In the genomic region with DNA sequence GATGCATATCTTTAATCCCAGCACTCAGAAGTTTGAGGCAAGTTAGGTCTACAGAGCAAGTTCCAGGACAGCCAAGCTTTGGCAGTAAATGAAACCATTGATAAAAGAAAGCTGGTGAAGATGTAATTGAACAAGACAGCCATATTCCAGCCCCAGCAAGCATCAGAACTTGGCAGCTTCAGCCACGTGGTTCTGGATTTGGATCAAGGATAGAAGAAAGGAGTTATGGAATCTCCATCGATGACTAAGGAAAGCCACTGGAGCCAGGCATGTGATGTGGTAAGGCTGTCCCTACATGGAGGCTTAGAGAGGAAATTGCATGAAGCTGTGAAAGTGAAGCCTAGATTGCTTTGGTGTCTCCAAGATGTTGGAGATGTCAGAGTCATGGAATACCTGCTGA, we compare ENCODE assay signal across 31 mouse cellular contexts. TPM values are rescaled to one million over a fixed set of nuclear protein-coding genes. Genes with fewer than 3 reads are reported as not detected.
DNase-seq lines count a peak whose midpoint lies in the region; ATAC-seq and TF ChIP-seq lines count a peak whose summit lies in the region.
"Had no signal": no experiment of that assay in that cellular context is flagged by ENCODE, and none has a peak within 500 bp of the region (broad histone marks: within the 10 kb centered on the region; RNA-seq: fewer than 3 reads in every experiment).

No protein-coding gene starts in this region.

- no peak overlapping the region for H3ac ChIP-seq in myocyte (ENCODE audit: control insufficient read depth, insufficient read length)

- H3K4me2 ChIP-seq in myocyte (ENCODE audit: low read depth): no peak overlapping the region
- H3K4me2 ChIP-seq: embryonic facial prominence, embryonic 13.5 days; embryonic facial prominence, embryonic 15.5 days; forebrain, embryonic 13.5 days; forebrain, embryonic 15.5 days had no signal

- peak; percentile 33 for DNase-seq in 3134 (ENCODE audit: extremely low read depth, insufficient read length, low spot score)
- DNase-seq in 3T3-L1 (ENCODE audit: low read depth, low spot score): peak; percentile 55
- peak; percentile 64 for DNase-seq in NIH3T3 (ENCODE audit: low read depth)
- DNase-seq in natural killer cell, adult 2 months (ENCODE audit: low spot score in 2 of 2): no peak
- no peak for DNase-seq in thymus, postnatal 0 days (ENCODE audit: low spot score)
- DNase-seq: adrenal gland, adult 2 months; adrenal gland, postnatal 10 days; adrenal gland, postnatal 25 days; cerebellum, adult 11 months; cerebellum, adult 18-20 months; cerebellum, adult 8-10 months; cerebellum, adult 9-11 months; cerebellum, postnatal 14 days; cerebellum, postnatal 36 days; embryo, embryonic 11 days; forebrain, postnatal 0 days had no signal

- no peak overlapping the region for H3K4me3 ChIP-seq in myocyte
- H3K4me3 ChIP-seq: embryonic facial prominence, embryonic 13.5 days; embryonic facial prominence, embryonic 15.5 days; erythroblast, embryonic 14.5 days; forebrain, embryonic 13.5 days; forebrain, embryonic 15.5 days had no signal

- H3K79me2 ChIP-seq in myocyte (ENCODE audit: control insufficient read depth, insufficient read depth): no peaks in the 10 kb centered on the region

- TF ChIP-seq POLR2A in myocyte (IDR thresholded peaks at IDR 0.05; ENCODE audit: insufficient read length, low read depth): no peak

- H3K27me3 ChIP-seq in myocyte (ENCODE audit: control insufficient read depth, insufficient read depth, insufficient read length): no peaks in the 10 kb centered on the region
- H3K27me3 ChIP-seq: embryonic facial prominence, embryonic 13.5 days; embryonic facial prominence, embryonic 15.5 days; forebrain, embryonic 13.5 days; forebrain, embryonic 15.5 days had no signal

- H3K36me3 ChIP-seq in myocyte (ENCODE audit: control insufficient read depth, insufficient read depth): no peaks in the 10 kb centered on the region
- H3K36me3 ChIP-seq: embryonic facial prominence, embryonic 13.5 days; embryonic facial prominence, embryonic 15.5 days; forebrain, embryonic 15.5 days had no signal

- no peak for ATAC-seq in granulocyte monocyte progenitor cell, adult 5-6 weeks (replicated peaks; ENCODE audit: poor library complexity, severe bottlenecking)
- ATAC-seq: forebrain, embryonic 13.5 days; forebrain, embryonic 15.5 days; forebrain, postnatal 0 days had no signal

TF ChIP-seq in myocyte, 11 proteins besides CTCF, POLR2A, EP300 and RAD21:
- TF ChIP-seq MAX (IDR thresholded peaks at IDR 0.05; ENCODE audit: low read depth): no peak
- no peak for TF ChIP-seq MYOD1 (IDR thresholded peaks at IDR 0.05; ENCODE audit: control insufficient read depth in 1 of 3, insufficient read length in 2 of 3, low read depth in 2 of 3)
- peak; percentile 24 for TF ChIP-seq USF1 (IDR thresholded peaks at IDR 0.05; ENCODE audit: low read depth)
TF ChIP-seq in myocyte: peak in this region for 1.

RNA-seq across cellular contexts. Expression of a gene that starts 35.7 kb away (rescaled TPM):
- polyA plus RNA-seq in myocyte (2012; fragmentation: generic; extraction: Trizol): not detected
- total RNA-seq in granulocyte monocyte progenitor cell, adult 5-6 weeks (2014; fragmentation: Nextera tagmentation): not detected in 2 replicates
- total RNA-seq in granulocyte monocyte progenitor cell, adult 5-6 weeks (2017): not detected in 2 replicates
- polyA plus RNA-seq in thymus, postnatal 0 days (2015; fragmentation: Nextera tagmentation; extraction: Ambion mirVana): not detected in 2 replicates
- total RNA-seq: adrenal gland, adult 2 months; adrenal gland, postnatal 10 days; adrenal gland, postnatal 25 days; adrenal gland, postnatal 4 days; common myeloid progenitor, adult 5-6 weeks; ES-E14; forebrain, postnatal 0 days; MEL had no signal
- polyA plus RNA-seq: adrenal gland, adult 2 months; brain, embryonic 14.5 days; C2C12; embryonic facial prominence, embryonic 11.5 days; embryonic facial prominence, embryonic 13.5 days; embryonic facial prominence, embryonic 15.5 days; erythroblast, embryonic 14.5 days; forebrain, embryonic 11.5 days; forebrain, embryonic 13.5 days; forebrain, embryonic 15.5 days; forebrain, postnatal 0 days had no signal

RNA-seq across cellular contexts. Expression of a gene that starts 40.7 kb away (rescaled TPM):
- 5.5 TPM for polyA plus RNA-seq in myocyte (2012; fragmentation: generic; extraction: Trizol)
- 3.0 and 3.8 TPM in 2 replicates for total RNA-seq in granulocyte monocyte progenitor cell, adult 5-6 weeks (2014; fragmentation: Nextera tagmentation)
- 2.3 and 3.6 TPM in 2 replicates for total RNA-seq in granulocyte monocyte progenitor cell, adult 5-6 weeks (2017)
- polyA plus RNA-seq in thymus, postnatal 0 days (2015; fragmentation: Nextera tagmentation; extraction: Ambion mirVana): 2.3 and 2.8 TPM in 2 replicates

Comparison
In these comparisons a context has a peak if more than half of its experiments do, and no peak if none do; other contexts are left out.
1. DNase-seq: peak in 3134 (single experiment), 3T3-L1 (single experiment) and NIH3T3 (single experiment); none in natural killer cell, adult 2 months (0 of 2) and thymus, postnatal 0 days (single experiment).